Mouse (Mus musculus) megakaryocyte progenitor cell, adult 5-6 weeks (primary cell): Measurements from ENCODE around the gene Cdc20b. TPM values are rescaled to one million over a fixed set of nuclear protein-coding genes. Genes with fewer than 3 reads are reported as not detected.
A peak's percentile ranks its signal among the peaks of the same experiment; 100 is the strongest.

ENCODE experiments used
- ATAC-seq: replicated peaks from 2 replicates; pipeline ENCODE4 v1.8.0; 2016; ENCODE audit warnings: mild to moderate bottlenecking, moderate TSS enrichment, inconsistent platforms; ENCODE audit not compliant: poor library complexity
- total RNA-seq, 2 experiments: library from RNA; stranded (forward) in 1 of 2; stranded (reverse) in 1 of 2; fragments of 157-497, 149-512 nt in 1 of 2; fragments of 200-1000 nt in 1 of 2; gene quantifications; 2 replicates each; pipeline versions ENCODE4 v1.2.3 to v1.2.4; 2015 to 2017

Gene Cdc20b
- total RNA-seq, 2 experiments from 2014 or later = not detected

DNA sequence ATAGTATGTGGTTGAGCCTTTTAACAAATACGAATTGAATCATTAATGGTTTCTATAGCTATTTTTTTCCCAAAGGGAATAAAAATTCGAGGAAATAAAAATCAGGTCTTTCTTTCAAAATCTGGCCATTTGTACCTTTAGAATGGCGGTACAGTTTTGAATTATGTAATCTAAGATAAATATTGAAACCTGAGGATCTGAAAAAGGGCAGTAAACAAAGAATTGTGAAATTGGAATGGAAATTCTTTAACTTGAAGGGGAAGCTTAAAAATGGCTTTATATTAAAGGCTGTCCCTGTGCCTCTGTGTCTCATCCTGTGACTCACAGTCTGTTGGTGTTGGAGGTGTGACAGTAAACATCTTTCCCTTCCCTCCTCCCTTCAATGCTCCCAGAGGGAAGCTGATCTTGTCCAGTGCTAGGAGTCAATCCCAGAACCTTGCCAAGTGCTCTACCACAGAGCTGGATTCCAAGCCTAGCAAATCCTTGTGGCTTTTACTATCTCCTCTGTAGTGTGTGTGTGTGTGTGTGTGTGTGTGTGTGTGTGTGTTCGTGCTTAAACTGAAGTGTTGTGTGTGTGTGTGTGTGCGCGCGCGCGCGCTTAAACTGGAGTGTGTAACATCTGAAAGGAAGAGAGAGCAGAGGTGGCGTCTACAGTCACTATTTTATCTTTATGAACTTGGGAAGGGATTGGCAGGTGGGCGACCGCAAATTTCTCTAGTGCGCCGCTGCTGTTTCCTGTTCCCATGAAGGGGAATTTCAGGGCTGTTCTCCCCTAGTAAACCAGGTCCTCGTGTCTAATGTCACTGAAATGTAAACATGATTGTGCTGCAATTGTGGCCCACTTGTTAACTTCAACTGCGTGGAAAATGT, 11.4 kb upstream of the Cdc20b start:
- ATAC-seq = peak; percentile 50

- ATAC-seq = no peak
Measured at GRCm38 (mm10) chr13:113031351-113031750, 3.6 kb upstream of the Cdc20b start.

- no peak for ATAC-seq
Measured at GRCm38 (mm10) chr13:113031792-113032571, 2.9 kb upstream of the Cdc20b start.

GRCm38 (mm10) chr13:113032831-113033230, 2.1 kb upstream of the Cdc20b start:
- ATAC-seq = no peak

DNA sequence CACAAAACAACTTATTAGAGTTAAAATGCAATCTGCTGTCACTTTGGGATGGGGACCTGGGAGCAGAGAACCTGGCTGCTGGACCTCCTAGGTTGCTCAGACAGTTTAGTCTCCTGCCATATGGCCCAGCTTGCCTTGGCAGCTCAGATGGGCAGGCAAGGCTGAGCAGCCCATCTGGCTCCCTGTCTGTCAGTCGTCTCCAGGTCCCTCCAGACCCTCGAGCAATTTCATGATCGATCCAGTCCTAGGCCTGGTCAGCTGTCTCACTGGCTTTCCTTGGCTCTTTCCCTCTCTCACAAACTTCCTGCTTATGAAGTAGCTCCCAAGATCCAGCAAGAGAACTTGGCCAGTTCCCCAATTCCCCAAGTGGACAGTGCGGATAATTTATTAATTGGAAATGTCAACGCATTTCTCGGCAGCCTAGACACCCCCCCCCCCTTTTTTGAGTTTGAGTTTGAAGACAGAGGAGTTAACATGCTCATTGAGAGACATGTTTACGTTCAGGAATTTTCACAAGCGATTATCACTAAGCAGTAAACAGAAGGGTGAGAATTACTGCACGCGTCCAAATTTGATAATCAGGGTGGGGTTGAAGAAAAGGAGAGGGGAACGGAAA, 532 bp upstream of the Cdc20b start:
- ATAC-seq = 0 out of 2 replicates have a peak, but pooled peaks have one; percentile 1

DNA sequence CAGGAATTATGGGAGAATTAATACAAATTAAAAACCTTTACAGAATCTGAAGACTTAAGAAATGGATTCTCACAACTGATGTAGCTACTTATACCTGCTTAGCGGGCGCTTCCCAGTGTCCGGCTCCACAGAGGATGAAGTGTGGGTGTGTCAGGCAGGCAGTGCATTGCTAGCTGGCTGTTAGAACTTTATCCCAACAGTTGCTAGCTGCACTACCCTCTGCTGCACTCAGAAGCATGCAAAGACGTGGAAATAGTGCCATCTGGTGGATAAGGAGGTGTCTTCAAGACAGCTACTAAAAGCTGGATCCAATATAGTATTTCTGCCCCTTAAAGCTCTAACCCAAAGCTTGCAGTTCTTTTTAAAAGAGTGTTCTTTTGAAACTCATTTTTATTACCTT, 941 bp downstream of the Cdc20b start:
- peak; percentile 89 for ATAC-seq

- ATAC-seq = no peak
Measured at GRCm38 (mm10) chr13:113044876-113045275, 10.0 kb downstream of the Cdc20b start.

DNA sequence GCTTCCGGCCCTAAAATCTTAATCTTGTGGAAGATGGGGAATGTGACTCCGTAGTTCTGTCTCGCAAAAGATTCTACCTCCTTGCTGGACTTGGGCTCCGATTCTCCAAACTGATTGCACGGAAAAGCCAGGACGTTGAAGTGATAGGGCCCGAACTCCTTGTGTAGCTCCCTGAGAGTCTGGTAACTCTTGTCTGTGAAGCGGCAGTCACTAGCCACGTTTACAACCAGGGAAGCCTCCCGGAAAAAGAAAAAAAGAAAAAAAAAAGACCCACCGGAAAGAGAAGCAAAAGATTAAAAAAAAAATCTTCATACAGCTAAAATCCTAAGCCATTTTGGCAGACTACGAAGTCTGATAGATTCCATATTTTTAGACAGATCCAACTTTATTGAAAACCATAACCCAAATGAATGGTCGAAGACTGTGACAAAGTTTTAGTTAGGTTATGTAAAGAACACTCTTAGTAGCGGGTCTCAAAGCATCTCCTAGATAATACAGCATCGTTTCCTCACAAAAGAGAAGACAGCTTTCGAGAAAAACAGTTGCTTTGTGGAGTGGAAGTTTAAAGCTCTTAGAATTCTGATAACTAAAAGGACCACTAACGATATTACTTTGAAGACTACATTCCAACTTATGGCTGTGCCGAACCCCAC, 10.7 kb downstream of the Cdc20b start:
- ATAC-seq = no peak

DNA sequence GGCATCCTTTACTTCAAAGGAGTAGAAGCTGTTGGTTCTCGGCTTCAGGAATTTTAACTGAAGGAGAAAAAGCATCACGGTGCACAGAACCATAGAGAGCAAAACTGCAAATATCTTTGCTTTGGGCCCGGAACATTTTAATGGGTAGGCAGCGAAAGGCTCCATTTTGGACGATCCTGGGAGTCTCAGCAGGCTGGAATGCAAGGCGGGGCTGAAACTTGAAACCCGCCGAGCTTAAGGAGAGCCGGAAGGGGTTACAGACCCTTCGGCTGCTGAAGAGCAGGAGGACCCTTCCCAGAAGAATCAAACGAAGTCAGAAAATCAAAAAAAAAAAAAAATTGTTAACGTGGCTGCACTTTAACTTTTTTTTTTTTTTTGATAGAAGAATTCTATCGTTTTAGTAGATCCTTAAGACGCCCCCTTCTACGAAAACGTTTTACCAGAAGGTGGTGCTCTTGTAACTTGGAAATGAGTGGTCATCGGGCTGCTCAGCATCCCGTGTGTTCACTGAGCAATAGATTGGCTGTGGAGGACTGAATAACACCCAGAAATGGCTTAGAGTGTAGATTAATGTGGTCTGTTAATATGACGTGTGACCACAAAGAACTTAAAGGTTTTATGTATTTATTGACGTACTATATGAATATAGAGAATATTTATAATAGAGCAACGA, 11.4 kb downstream of the Cdc20b start, which contains the start of gene Gpx8:
Gene Gpx8, minus strand, starts transcription at position 200 of the 673 bp plus-strand sequence.
- peak; percentile 80 for ATAC-seq

- ATAC-seq = no peak
Measured at GRCm38 (mm10) chr13:113047018-113047417, 12.1 kb downstream of the Cdc20b start.

- ATAC-seq = no peak
Measured at GRCm38 (mm10) chr13:113047647-113048046, 12.7 kb downstream of the Cdc20b start.

GRCm38 (mm10) chr13:113054230-113054629, 19.3 kb downstream of the Cdc20b start:
- peak; percentile 76 for ATAC-seq

- ATAC-seq = no peak
Measured at GRCm38 (mm10) chr13:113055826-113056225, 20.9 kb downstream of the Cdc20b start.

- ATAC-seq = no peak
Measured at GRCm38 (mm10) chr13:113061746-113062145, 26.8 kb downstream of the Cdc20b start.

DNA sequence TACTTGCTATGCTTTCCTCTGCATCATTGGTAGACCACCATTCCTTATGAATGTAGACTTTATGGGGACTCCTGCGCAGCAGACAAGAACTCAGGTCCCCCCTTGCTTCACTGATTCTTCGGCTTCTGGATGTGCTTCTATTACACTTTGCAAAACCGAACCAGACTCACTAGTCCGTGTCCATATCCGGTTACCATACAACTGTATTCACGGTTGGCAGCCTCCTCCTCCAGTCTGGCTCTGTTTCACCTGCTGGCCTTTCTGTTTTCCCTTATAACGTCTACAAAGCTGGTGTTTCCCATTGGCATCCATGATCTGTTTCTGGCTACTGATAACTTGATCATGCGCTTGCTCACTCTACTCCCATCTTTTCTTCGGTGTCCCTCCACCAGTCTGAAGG, 29.6 kb downstream of the Cdc20b start:
- no peak for ATAC-seq

DNA sequence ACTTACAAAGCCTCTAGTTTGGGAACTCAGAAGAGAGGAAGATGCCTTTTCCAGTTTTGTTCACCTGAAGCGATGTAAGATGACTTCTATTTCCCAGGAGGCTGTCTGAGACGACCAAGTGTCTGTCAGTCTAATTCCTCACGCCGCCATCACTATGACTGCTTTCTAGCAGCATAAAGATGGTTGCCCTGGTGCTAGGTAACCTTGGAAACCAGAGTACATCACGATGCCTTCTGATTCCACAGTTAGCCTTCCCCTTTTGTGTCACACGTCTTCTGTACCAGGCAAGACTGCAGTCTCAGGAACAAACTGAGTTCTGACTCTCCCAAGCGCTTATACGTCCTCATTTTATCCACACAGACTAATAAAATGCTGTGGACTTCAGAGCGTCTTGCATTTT, 44.1 kb downstream of the Cdc20b start:
- ATAC-seq = no peak

GRCm38 (mm10) chr13:113082101-113082500, 47.2 kb downstream of the Cdc20b start:
- no peak for ATAC-seq

DNA sequence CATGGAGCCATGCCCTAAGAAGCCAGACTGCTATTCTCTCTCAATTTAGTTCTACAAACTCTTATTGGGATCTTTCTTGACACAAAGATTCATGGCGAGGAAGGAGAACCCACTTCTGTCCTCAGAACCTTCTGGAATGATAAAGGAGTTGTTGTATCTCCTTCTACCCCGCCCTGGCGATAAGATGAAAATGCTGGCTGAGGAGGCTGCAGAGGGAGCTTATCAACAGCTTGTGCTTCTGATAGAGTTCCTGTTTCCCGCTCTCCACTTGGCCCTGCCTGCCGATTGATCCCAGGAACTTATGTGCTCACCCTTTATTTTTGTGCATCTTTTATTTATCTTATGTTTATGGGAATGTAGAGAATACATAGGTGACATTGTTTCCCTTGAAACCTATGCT, 49.8 kb downstream of the Cdc20b start:
- ATAC-seq = no peak

DNA sequence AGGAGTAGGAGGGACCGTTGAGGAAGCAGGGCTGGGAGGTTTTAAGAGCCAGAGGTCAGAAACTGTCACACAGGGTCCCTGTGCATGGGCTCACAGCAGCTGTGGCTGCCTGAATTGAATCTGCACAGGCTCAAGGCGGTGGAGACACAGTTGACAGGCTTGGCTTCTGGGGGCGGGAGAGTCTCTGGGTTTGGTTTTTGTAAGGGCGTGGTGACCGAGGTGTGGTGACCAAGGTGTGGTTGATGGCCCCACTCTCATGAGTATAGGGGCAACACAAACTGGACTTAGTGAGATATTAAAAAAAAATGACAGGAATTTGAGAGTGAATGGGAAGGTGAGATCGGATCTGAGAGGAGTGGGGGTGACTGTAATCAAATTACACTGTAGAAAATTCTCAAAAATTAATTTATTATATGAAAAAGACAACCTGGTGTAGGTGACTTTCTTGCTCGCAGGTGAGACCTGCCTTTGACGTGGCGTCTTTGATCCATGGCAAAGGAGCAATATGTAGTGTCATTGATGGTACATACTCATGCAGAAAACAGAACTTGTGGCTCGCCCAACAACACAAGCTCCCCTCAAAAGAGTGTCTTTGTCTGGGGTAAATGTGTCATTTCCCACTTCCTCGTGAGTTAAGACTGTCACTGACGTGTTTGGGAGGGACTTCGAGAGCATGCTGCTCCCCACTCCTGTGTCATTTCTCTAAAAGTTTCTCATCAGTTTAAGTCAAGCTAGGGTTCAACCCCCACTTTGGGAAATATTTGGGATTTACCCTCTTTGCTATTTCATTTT, 52.5 kb downstream of the Cdc20b start:
- ATAC-seq = no peak

DNA sequence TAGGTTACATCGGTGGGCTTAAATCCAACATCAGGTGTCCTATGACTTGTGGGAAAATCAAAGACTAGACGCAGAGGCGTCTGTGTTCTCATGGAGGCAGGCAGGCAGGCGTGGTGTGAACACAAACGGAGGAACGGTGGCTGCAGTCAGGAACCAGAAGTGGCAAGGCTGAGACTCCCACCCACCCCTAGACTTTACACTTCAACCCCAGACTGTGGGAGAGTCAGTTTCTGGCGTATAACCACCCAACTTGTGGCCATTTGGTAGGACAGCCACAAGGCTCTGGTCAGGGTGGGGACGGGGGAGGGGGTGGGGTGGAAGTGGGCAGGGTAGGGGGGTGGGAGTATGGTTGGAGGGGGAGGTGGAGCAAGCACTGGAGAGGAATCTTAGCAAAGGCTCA, 55.6 kb downstream of the Cdc20b start:
- ATAC-seq = no peak
